Mouse (Mus musculus) heart, adult 18-20 months (tissue): ENCODE measurements around the gene Fbp1. TPM values are rescaled to one million over a fixed set of nuclear protein-coding genes. Genes with fewer than 3 reads are reported as not detected.
"Not testable (repeated sequence)": the region's sequence is repeated elsewhere in the genome, so short reads cannot be mapped to it uniquely, and the experiment has no call there.

Source experiments
- DNase-seq, 2 experiments: peaks; one replicate each; pipeline ENCODE4 v3.0.0; 2021 to 2022; ENCODE audit warnings: mixed read lengths in 1 of 2
- total RNA-seq, 2 experiments: library from RNA; stranded (reverse); gene quantifications; 2 replicates each; pipeline ENCODE4 v1.2.3; 2021

Gene Fbp1
- total RNA-seq, 2 experiments from 2014 or later, result 0.20 to 0.31 TPM

DNA sequence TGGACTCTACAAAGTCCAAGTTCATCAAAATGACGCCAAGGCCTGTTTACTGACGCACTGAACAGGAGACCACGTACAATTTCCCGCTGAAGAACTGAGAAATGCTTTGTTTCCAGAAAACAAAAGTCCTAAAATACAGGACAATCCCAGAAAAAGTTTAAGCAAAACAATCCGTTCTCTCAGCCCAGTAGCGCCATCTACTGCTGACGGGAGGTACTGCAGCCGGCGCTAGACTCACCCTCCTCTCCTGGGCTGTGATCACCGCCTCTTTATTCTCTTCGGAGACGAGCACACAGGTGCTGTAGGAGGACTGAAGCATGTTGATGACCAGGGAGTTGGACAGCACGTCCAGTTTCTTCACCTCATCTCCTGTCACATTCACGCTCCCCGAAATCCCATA lies 33.4 kb downstream of the Fbp1 start:
- peak; percentile 48 to 89 for DNase-seq

- no peak for DNase-seq
Observed at GRCm38 (mm10) chr13:62833341-62833740, 54.7 kb downstream of the Fbp1 start.

- DNase-seq, result no peak
Observed at GRCm38 (mm10) chr13:62832239-62832638, 55.8 kb downstream of the Fbp1 start.

GRCm38 (mm10) chr13:62815705-62816104 lies 72.4 kb downstream of the Fbp1 start:
- not testable (repeated sequence) for DNase-seq

Other genes starting within 250 kb of the Fbp1 start
- gene Platr25, start 127.6 kb downstream of the Fbp1 start, total RNA-seq, result 1 to 10 TPM; 2.1 to 2.6 TPM
- under 1 TPM; 0.52 to 0.72 TPM for gene Gm5141, start 102.5 kb downstream of the Fbp1 start, total RNA-seq
- gene Fbp2, start 29.9 kb downstream of the Fbp1 start, total RNA-seq, result 10 to 100 TPM; 23.7 to 25.1 TPM
- gene 2010111I01Rik, start 76.6 kb upstream of the Fbp1 start, total RNA-seq, result 10 to 100 TPM; 82.0 to 84.9 TPM